Mouse (Mus musculus): ENCODE measurements at regions not wholly inside any gene's neighbourhood (a gene's known extent, or its start where the extent isn't known, plus 50 kb on each side); places are given as distances from the start of the nearest gene placed in this dataset.

- WGBS: 81% methylated on average over 7 of the region's 7 CpGs
- no peaks in the 10 kb centered on the region for H3K27me3 ChIP-seq (replicated peaks; ENCODE audit: control insufficient read depth, insufficient read depth, low read length)
- H3K4me3 ChIP-seq (ENCODE audit: insufficient read depth, low read depth, low read length): no peak overlapping the region
- H3K36me3 ChIP-seq (ENCODE audit: control insufficient read depth, insufficient read depth, low read length): no peaks in the 10 kb centered on the region
- peaks cover 10% of the 10 kb centered on the region for H3K4me1 ChIP-seq (ENCODE audit: control insufficient read depth, insufficient read depth, low read length)
- no peak overlapping the region for H3K27ac ChIP-seq (ENCODE audit: insufficient read depth, low read depth, low read length)
- TF ChIP-seq POLR2A (IDR thresholded peaks at IDR 0.05; ENCODE audit: low read depth, low read length): no peak
- TF ChIP-seq CTCF (conservative IDR thresholded peaks at IDR 0.05; ENCODE audit: insufficient read depth, insufficient read length, low read depth, low read length): no peak
- no peak for DNase-seq
Measured at GRCm38 (mm10) chr2:51566554-51567246, 60.6 kb upstream of the Tas2r134 start.

DNA sequence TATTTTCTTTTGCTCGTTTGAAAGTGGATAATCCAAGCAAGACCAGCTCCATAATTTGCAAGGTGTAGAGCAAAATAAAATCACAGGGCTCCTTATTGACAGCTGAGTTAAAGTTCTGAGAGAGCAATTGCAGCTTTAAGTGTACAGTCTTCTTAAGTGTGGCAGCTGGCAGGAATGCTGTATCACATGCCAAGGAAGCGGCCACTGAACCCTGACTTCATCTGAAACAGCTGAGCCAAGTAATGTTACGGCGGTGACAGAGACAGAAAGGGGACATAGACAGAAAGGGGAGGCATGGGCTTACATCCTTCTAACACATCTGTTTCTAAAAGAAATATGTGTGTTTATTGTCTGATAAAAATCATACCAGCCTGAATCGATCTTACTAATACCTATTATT lies 63.4 kb upstream of the Tas2r134 start:
- H3K27ac ChIP-seq (ENCODE audit: insufficient read depth, low read depth, low read length): 0 out of 2 replicates have a peak overlapping the region, but pooled peaks have one; percentile 29
- peak; percentile 73 for DNase-seq

DNA sequence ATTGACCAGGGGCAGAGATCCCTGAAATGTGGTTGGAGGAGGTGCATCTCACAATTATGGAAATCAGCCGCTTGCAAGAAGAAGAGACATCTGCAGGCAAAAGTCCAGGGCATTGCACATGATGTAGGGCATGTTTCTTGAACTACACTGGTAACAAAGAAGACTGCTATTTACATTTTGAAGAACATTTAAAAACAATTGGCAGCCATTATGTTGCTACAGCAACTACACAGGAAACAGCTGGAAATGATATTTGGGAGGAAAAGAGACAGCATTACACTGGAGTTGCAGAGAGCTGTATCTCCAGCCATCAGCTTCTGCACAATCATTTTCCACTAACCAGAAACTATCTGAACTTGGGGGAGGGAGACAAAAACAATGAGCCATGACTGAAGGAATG lies 64.1 kb upstream of the Tas2r134 start:
- DNase-seq: peak; percentile 8
- Histone ChIP-seq H3K27me3 (replicated peaks; ENCODE audit: control insufficient read depth, insufficient read depth, low read length) (no peaks in the 10 kb centered on the region), H3K4me3 (ENCODE audit: insufficient read depth, low read depth, low read length) (no peak overlapping the region), H3K4me1 (ENCODE audit: control insufficient read depth, insufficient read depth, low read length) (peaks cover 10% of the 10 kb centered on the region), H3K36me3 (ENCODE audit: control insufficient read depth, insufficient read depth, low read length) (no peaks in the 10 kb centered on the region), H3K27ac (ENCODE audit: insufficient read depth, low read depth, low read length) (no peak overlapping the region)
- WGBS: 52% methylated on average over 1 of the region's 1 CpGs
- TF ChIP-seq CTCF (conservative IDR thresholded peaks at IDR 0.05; ENCODE audit: insufficient read depth, insufficient read length, low read depth, low read length): no peak
- TF ChIP-seq POLR2A (IDR thresholded peaks at IDR 0.05; ENCODE audit: low read depth, low read length): no peak

More for the DNA sequence above, 63.4 kb upstream of the Tas2r134 start:
- H3K4me1 ChIP-seq (ENCODE audit: control insufficient read depth, insufficient read depth, low read length): peaks cover 10% of the 10 kb centered on the region
- no peaks in the 10 kb centered on the region for H3K36me3 ChIP-seq (ENCODE audit: control insufficient read depth, insufficient read depth, low read length)
- no peak overlapping the region for H3K4me3 ChIP-seq (ENCODE audit: insufficient read depth, low read depth, low read length)
- no peak for TF ChIP-seq POLR2A (IDR thresholded peaks at IDR 0.05; ENCODE audit: low read depth, low read length)
- no peak for TF ChIP-seq CTCF (conservative IDR thresholded peaks at IDR 0.05; ENCODE audit: insufficient read depth, insufficient read length, low read depth, low read length)
- H3K27me3 ChIP-seq (replicated peaks; ENCODE audit: control insufficient read depth, insufficient read depth, low read length): no peaks in the 10 kb centered on the region
- WGBS: 24% methylated on average over 5 of the region's 5 CpGs

DNA sequence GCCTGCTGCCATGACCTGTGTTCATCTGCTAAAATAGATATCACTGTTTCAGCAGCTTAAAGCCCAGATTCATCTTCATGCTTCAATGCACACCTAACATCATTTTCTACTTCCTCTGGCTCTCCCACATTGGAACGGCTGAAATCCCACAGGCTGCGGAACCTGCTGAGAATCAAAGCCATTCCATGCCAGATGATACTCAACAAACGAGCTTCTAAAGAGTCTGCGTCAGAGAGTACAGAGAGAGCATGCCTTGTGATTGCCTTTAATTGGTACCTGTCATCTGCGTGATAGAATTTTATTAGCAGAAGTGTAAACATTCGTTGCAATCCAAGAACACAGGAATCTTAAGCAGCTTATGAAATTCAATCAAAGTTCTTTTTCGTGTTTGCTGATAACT lies 76.4 kb upstream of the Tas2r134 start:
- Histone ChIP-seq H3K4me1 (ENCODE audit: control insufficient read depth, insufficient read depth, low read length) (peaks cover 17% of the 10 kb centered on the region; the same call in 1 of the 2 replicates), H3K27me3 (replicated peaks; ENCODE audit: control insufficient read depth, insufficient read depth, low read length) (no peaks in the 10 kb centered on the region), H3K4me3 (ENCODE audit: insufficient read depth, low read depth, low read length) (no peak overlapping the region), H3K36me3 (ENCODE audit: control insufficient read depth, insufficient read depth, low read length) (no peaks in the 10 kb centered on the region), H3K27ac (ENCODE audit: insufficient read depth, low read depth, low read length) (no peak overlapping the region)
- DNase-seq: peak; percentile 15
- 32% methylated on average over 7 of the region's 7 CpGs for WGBS
- TF ChIP-seq CTCF (conservative IDR thresholded peaks at IDR 0.05; ENCODE audit: insufficient read depth, insufficient read length, low read depth, low read length) (no peak), POLR2A (IDR thresholded peaks at IDR 0.05; ENCODE audit: low read depth, low read length) (no peak)

DNA sequence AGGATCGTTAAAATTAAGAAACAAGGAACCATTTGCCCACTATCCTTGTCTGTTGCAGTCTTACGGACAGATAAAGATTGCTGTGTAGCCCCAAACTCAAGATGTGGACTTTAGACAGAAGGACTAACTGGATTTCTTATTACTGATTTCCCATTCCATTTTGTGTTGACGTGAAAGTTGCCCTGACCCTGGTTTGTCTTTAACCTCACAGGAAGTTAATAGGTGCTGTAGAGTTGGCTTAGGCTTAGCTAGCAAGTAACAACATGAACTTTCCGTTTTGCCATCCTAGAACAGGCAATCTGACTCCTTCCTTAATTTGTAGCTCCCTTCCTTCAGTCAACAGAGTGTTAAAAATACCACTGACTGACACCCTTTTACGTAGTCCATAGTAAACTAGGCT lies 78.2 kb upstream of the Tas2r134 start:
- H3K27ac ChIP-seq (ENCODE audit: insufficient read depth, low read depth, low read length): peak overlapping the region; percentile 97
- WGBS: 58% methylated on average over 5 of the region's 5 CpGs
- H3K27me3 ChIP-seq (replicated peaks; ENCODE audit: control insufficient read depth, insufficient read depth, low read length): no peaks in the 10 kb centered on the region
- DNase-seq: peak; percentile 75
- TF ChIP-seq CTCF (conservative IDR thresholded peaks at IDR 0.05; ENCODE audit: insufficient read depth, insufficient read length, low read depth, low read length) (no peak), POLR2A (IDR thresholded peaks at IDR 0.05; ENCODE audit: low read depth, low read length) (no peak)
- H3K4me3 ChIP-seq (ENCODE audit: insufficient read depth, low read depth, low read length): no peak overlapping the region
- no peaks in the 10 kb centered on the region for H3K36me3 ChIP-seq (ENCODE audit: control insufficient read depth, insufficient read depth, low read length)
- peaks cover 17% of the 10 kb centered on the region; the same call in 1 of the 2 replicates for H3K4me1 ChIP-seq (ENCODE audit: control insufficient read depth, insufficient read depth, low read length)

DNA sequence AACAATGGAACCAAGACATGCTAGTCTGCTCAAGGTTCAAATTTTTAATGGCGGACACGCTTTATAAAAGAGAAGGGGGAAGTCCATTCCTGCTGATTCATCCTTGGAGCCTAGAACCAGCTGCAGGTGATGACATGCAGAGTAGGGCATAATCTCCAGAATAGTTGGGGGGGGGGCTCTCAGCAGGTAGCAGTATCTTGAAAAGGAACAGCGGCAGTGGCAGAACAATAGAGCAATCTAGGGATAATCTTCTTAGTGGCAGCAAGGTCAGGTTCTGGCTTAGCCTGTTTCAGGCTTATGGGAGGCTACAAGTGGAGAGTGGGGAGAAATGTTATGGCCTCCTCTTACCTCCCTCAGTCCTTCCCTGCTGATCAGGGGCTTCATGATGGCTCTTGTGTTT lies 81.1 kb upstream of the Tas2r134 start:
- Histone ChIP-seq H3K27ac (ENCODE audit: insufficient read depth, low read depth, low read length) (no peak overlapping the region), H3K4me3 (ENCODE audit: insufficient read depth, low read depth, low read length) (no peak overlapping the region), H3K4me1 (ENCODE audit: control insufficient read depth, insufficient read depth, low read length) (peaks cover 17% of the 10 kb centered on the region; the same call in 1 of the 2 replicates), H3K27me3 (replicated peaks; ENCODE audit: control insufficient read depth, insufficient read depth, low read length) (no peaks in the 10 kb centered on the region), H3K36me3 (ENCODE audit: control insufficient read depth, insufficient read depth, low read length) (no peaks in the 10 kb centered on the region)
- TF ChIP-seq CTCF (conservative IDR thresholded peaks at IDR 0.05; ENCODE audit: insufficient read depth, insufficient read length, low read depth, low read length) (no peak), POLR2A (IDR thresholded peaks at IDR 0.05; ENCODE audit: low read depth, low read length) (no peak)
- DNase-seq: no peak
- 100% methylated on average over 3 of the region's 3 CpGs for WGBS

GRCm38 (mm10) chr2:51543949-51544348 lies 83.4 kb upstream of the Tas2r134 start:
- H3K27ac ChIP-seq (ENCODE audit: insufficient read depth, low read depth, low read length): no peak overlapping the region
- DNase-seq: peak; percentile 7
- 58% methylated on average over 1 of the region's 1 CpGs for WGBS
- no peak overlapping the region for H3K4me3 ChIP-seq (ENCODE audit: insufficient read depth, low read depth, low read length)
- H3K36me3 ChIP-seq (ENCODE audit: control insufficient read depth, insufficient read depth, low read length): no peaks in the 10 kb centered on the region
- TF ChIP-seq CTCF (conservative IDR thresholded peaks at IDR 0.05; ENCODE audit: insufficient read depth, insufficient read length, low read depth, low read length) (no peak), POLR2A (IDR thresholded peaks at IDR 0.05; ENCODE audit: low read depth, low read length) (no peak)
- H3K27me3 ChIP-seq (replicated peaks; ENCODE audit: control insufficient read depth, insufficient read depth, low read length): no peaks in the 10 kb centered on the region
- H3K4me1 ChIP-seq (ENCODE audit: control insufficient read depth, insufficient read depth, low read length): peaks cover 7% of the 10 kb centered on the region; the same call in 1 of the 2 replicates

Data from kidney, adult 2 months (tissue).